ENCODE assay signal across 8 mouse cellular contexts in the genomic region with DNA sequence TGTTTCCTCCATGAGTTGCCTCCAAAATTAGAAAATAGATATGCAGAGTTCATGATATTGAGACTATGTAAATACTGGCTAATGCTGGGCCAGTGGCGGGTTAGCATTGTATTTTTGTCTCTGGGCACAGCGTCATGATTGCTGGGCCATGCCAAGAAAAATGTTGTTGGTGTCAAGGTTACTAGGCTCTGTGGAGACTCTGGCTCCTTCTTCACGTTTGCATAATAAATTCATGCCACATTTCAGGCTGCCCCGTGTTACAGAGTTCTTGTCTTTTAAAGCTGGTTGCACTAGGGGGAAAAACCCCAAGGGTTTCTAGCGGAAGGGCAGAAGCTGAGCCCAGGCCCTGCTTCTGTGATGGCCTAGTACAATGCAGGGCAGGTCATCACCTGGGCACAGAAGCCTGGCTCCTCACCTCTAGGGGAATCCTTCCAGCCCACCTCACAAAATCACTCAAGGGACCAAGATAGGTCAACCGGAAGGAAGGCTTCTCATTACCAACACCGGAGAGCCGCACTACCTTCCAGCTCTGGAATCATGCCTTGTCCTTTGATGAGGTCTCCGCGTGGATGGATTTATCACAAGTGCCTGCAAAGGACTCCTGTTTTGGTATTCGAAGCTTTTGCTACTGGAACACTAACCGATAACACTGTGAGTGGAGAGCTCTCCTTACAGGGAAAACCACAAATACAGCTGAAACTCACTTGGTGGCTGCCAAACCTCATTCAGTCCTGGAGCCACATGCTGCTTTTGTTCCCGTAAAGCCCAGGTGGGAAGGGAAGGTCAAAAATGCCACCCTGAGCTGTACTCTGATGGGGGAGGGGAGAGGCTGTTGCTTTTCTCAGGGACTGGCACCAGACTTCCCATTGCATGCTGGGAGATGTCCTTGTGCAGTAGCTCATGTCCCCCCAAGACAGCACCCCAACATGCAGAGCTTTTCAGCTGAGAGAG. TPM values are rescaled to one million over a fixed set of nuclear protein-coding genes. Genes with fewer than 3 reads are reported as not detected.
A peak's percentile ranks its signal among the peaks of the same experiment; 100 is the strongest.
DNase-seq lines count a peak whose midpoint lies in the region; ATAC-seq and TF ChIP-seq lines count a peak whose summit lies in the region.

No protein-coding gene starts in this region.

- H3K27me3 ChIP-seq in hindbrain, postnatal 0 days (ENCODE audit: insufficient read depth, low read length): no peaks in the 10 kb centered on the region
- H3K27me3 ChIP-seq in neural tube, embryonic 15.5 days (replicated peaks): no peaks in the 10 kb centered on the region

- no peak for ATAC-seq in hindbrain, postnatal 0 days
- ATAC-seq in neural tube, embryonic 15.5 days (ENCODE audit: low FRiP score): no peak
- ATAC-seq in CD4-positive, CD25-positive, alpha-beta regulatory T cell, adult 4 months: no peak

- peak overlapping the region; percentile 91 for H3K27ac ChIP-seq in layer of hippocampus, adult 2 months
- H3K27ac ChIP-seq in hindbrain, postnatal 0 days: peak overlapping the region; percentile 65; the same call in 1 of the 2 replicates
- H3K27ac ChIP-seq in neural tube, embryonic 15.5 days (replicated peaks): peak overlapping the region; percentile 60

- 51% methylated on average over 13 of the region's 13 CpGs for WGBS in hindbrain, postnatal 0 days
- WGBS in neural tube, embryonic 15.5 days: 56% methylated on average over 13 of the region's 13 CpGs

- no peak for DNase-seq in layer of hippocampus, adult 2 months (ENCODE audit: low spot score in 2 of 2)
- DNase-seq in layer of hippocampus, adult 18-20 months (ENCODE audit: low spot score in 2 of 2): no peak
- peak; percentile 70 to 72 for DNase-seq in heart, adult 18-20 months
- DNase-seq in hindbrain, postnatal 0 days (ENCODE audit: low spot score): no peak
- DNase-seq in liver: no peak
- no peak for DNase-seq in right cerebral cortex, adult 18-20 months

- no peak overlapping the region for H3K4me3 ChIP-seq in layer of hippocampus, adult 2 months
- H3K4me3 ChIP-seq in hindbrain, postnatal 0 days (ENCODE audit: low read length): no peak overlapping the region
- H3K4me3 ChIP-seq in neural tube, embryonic 15.5 days (replicated peaks): no peak overlapping the region

- H3K4me1 ChIP-seq in hindbrain, postnatal 0 days (ENCODE audit: insufficient read depth, low read length): 0 out of 2 replicates have a peak, but pooled peaks cover 8% of the 10 kb centered on the region
- peaks cover 11% of the 10 kb centered on the region for H3K4me1 ChIP-seq in neural tube, embryonic 15.5 days

- H3K36me3 ChIP-seq in hindbrain, postnatal 0 days (ENCODE audit: insufficient read depth, low read length): no peaks in the 10 kb centered on the region
- H3K36me3 ChIP-seq in neural tube, embryonic 15.5 days: no peaks in the 10 kb centered on the region

- H3K9ac ChIP-seq in hindbrain, postnatal 0 days (replicated peaks; ENCODE audit: low read length): no peak overlapping the region
- H3K9ac ChIP-seq in neural tube, embryonic 15.5 days (replicated peaks): no peak overlapping the region

- no peak for TF ChIP-seq CTCF in layer of hippocampus, adult 2 months (conservative IDR thresholded peaks at IDR 0.05)
- TF ChIP-seq CTCF in hindbrain, postnatal 0 days (IDR thresholded peaks at IDR 0.05; ENCODE audit: low read depth): no peak

- H3K4me2 ChIP-seq in hindbrain, postnatal 0 days (ENCODE audit: low read depth, low read length): no peak overlapping the region
- no peak overlapping the region for H3K4me2 ChIP-seq in neural tube, embryonic 15.5 days

- no peaks in the 10 kb centered on the region for H3K9me3 ChIP-seq in hindbrain, postnatal 0 days (ENCODE audit: low read length)
- H3K9me3 ChIP-seq in neural tube, embryonic 15.5 days (replicated peaks): no peaks in the 10 kb centered on the region

RNA-seq across cellular contexts. Expression of a gene that starts 27.1 kb away (rescaled TPM):
- total RNA-seq in layer of hippocampus, adult 2 months (2021): 1 to 10 TPM; 7.4 to 8.8 TPM
- 1 to 10 TPM; 6.9 to 9.5 TPM for total RNA-seq in layer of hippocampus, adult 18-20 months (2021)
- total RNA-seq in heart, adult 18-20 months (2021): 10 to 100 TPM; 26.1 to 30.0 TPM
- total RNA-seq in hindbrain, postnatal 0 days (2014; rRNA removed): 28.5 and 30.4 TPM in 2 replicates
- polyA plus RNA-seq in hindbrain, postnatal 0 days (2015; fragmentation: Nextera tagmentation; extraction: Ambion mirVana): 43.8 and 47.7 TPM in 2 replicates
- 42.4 and 45.2 TPM in 2 replicates for polyA plus RNA-seq in neural tube, embryonic 15.5 days (2015; fragmentation: Nextera tagmentation; extraction: Ambion mirVana)
- 10 to 100 TPM; 13.2 to 16.9 TPM for polyA plus RNA-seq in CD4-positive, CD25-positive, alpha-beta regulatory T cell, adult 4 months (2017; shearing (Covaris generic))

Comparison
In these comparisons a context has a peak if more than half of its experiments do, and no peak if none do; other contexts are left out.
1. DNase-seq: peak in heart, adult 18-20 months (2 of 2); none in layer of hippocampus, adult 2 months (0 of 2), layer of hippocampus, adult 18-20 months (0 of 2), hindbrain, postnatal 0 days (single experiment), liver (single experiment) and right cerebral cortex, adult 18-20 months (single experiment).
2. Peak in every context shown above with its lines, with median percentiles within 50 percentile points of each other: H3K27ac ChIP-seq.